Mouse (Mus musculus) cerebellum, adult 11-12 months (tissue): ENCODE measurements around the gene Irak4.

Source experiments
- DNase-seq: peaks from one replicate; pipeline ENCODE4 v3.0.0; 2022

Gene Irak4

DNA sequence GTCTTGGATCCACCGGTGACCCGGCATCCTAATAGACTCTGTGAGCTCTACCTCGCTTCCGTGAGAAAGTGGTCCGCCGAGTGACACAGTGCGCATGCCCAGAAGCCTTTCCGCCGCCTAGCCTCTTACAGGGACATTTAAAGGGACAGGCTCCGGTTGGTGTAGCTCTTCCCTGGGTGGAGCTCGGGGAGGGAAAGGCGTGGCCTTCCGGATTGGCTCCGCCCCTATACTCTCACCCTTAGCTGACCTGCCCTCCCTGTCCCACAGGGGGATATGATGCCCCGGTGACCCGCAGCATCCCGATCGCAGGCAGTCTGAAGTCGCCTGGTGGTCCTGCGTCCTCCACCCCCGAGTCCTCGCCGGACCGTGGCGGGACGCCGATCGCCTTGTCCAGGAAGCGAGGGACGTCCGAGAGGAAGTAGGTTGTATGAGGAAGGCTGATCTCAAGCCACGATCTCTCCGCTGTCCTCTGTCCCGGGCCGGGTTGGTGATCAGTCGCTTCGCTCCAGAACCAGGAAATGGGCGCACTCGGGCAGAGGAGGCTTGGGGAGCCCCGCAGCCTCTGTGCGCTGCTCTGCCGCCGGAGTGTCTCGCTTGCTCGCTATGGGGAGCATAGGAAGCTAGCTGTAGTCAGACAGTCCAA, at the start of gene Irak4, which contains the start of gene Pus7l:
Gene Irak4 (plus strand): TSS at position 235 of the 643 bp plus-strand sequence.
Gene Pus7l (minus strand): TSS at position 139 of the 643 bp plus-strand sequence.
- DNase-seq = peak; percentile 93

DNA sequence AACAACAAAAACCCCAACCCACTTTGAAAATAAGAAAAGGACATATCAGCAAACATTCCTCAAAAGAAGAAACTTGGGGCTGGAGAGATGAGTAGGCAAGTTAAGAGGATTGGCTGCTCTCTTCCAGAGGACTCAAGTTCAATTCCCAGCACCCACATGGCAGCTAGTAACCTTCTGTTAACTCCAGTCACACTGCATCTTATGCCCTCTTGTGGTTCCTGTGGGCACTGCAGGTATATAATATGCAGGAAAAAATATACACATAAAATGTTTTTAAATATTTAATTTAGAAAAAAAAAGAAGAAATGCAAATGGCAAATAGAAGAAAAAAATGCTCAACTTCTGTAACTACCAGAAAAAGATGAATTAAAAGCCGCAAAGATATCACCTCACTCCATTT, 49.0 kb upstream of the Irak4 start:
- no peak for DNase-seq

DNA sequence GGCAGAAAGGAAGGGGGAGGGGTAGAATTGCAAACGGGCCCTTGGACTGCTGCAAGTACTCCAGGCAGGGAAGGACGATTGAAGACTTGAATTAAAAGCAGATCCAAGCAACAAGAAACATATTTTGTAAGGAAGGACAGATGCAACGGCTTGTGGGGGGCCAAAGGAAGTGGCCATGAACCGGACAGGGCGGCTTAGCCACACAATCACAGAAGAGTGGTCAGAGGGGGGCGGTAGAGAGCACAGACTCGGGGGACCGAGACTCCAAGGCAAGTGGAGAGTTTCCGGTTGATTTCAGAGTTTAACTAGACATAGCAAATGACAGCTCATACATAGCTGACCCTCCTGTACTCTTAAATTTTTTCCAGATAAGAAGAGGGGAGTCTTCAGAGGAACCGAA, 47.5 kb upstream of the Irak4 start:
- no peak for DNase-seq

DNA sequence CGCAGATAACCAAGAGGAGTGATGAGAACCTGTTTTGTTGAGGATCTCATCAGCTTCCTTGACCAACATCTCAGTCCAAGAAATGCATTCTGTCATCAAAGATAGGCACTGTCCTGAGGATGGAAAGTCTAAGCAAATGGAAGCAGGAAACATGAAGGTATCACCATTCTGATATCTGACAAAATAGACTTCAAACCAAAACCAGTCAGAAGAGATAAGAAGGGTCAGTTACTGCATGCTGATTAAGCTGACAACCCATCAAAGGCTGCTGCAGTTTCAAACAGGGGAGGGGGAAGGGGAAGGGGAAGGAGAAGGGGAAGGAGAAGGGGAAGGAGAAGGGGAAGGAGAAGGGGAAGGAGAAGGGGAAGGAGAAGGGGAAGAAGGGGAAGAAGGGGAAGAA, 44.2 kb upstream of the Irak4 start:
- DNase-seq = no peak

DNA sequence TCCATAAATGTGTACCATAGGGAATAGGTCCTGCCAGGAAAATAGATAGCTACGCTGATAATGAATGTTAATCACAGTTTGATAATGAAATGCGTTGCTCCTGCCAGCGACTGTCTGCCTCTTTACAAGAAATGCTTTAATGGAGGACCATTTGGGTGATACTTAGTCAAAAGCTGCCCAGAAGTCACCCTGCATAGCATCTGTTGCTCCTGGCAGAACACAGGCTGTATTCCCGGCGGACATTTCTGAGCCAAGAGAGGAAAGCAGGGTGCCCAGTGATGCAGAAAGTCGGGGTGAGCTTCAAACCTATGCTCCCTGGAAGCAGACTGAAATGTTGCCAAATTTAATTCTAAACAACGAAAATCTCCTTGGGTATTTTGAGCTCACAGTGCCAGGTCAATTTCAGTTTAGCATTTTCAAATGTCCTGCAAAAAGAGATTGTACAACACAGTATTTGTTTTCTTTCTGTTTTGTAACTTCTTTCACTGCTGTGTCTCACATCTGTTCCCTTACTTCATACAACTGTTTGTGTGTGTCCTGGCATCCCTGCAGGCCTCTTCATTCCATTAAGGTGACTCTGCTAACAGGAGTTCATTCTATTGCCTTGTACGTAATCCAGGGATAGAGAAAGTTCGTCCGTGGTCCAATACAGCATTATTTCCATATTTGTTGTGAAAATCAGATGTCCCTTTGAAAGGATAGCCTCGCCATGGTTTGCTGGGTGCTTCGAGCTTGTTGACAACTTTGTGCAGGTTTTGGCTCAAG, 39.8 kb upstream of the Irak4 start:
- DNase-seq = no peak

DNA sequence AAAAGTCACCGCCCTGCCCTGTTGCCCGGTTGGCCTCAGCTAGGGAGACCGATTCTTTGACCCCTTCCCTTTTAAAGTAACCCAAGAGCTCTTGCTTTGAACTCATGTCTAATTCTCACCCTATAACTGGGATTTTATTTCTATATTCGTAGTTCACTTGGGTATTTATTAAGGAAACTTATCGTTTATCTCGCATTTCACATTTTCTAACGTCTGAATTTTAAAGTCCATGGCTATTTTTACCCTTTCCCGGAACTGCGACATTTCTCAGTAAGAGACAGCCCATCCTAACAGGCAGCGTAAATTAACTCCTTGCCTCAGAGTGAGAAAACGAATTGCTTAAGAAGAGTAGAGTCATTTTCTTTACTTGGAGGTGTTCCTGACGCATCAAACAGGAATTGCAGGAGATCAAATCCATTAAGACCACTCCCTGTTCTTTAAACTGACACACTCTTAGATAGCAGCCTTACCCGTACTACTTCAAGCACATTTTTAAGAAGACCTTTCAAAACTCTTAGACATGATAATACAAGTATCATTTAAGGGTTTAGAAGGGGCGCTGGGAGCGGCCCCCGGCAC, 25.4 kb upstream of the Irak4 start:
- DNase-seq = no peak

DNA sequence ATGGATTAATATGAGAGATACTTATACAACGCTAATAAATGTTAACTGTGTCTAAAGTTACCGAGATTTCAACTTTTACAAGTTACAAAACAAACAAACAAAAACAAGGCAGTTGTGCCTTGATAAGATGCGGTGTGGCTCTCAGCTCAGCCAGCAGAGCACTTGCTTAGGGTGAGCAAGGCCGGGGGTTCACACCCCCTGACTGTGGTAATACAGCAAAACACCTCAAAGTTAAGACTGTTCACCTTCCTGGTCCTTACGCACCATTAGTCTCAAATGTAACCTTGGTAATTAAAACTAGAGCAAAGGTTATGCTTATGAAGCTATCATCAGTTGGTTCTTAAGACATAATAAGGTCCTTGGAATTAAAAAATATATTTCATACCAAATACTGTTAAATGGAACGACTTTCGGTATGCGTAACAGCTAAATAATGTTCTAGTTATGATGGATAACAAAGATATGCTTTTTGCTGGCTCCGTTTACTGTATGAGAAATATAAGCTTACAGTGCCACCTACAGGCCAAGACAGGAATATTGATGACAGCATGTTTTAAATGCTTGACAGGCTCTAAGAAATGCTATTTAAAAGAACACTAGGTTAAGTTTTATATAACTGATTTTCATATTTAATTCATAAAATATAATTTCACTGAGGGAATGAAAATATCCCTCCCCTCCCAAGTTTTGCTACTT, 23.1 kb upstream of the Irak4 start:
- DNase-seq = no peak

DNA sequence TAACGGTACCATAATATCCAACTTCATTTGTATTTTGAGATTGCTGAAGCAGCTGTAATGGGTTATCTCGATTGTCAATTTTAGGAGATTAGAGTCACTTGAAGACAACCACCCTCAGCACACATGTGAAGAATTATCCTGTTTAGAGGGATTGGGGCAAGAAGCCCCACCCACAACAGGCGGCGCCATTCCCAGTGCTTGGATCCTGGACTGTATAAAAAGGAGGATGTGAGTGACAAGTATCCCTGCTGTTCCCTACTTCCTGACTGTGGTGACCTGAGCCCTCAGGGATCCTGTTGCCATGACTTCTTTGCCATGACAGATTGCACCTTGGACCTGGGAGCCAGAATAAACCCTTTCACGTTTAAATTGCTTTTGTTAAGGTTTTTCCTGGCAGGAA, 22.5 kb upstream of the Irak4 start:
- no peak for DNase-seq

DNA sequence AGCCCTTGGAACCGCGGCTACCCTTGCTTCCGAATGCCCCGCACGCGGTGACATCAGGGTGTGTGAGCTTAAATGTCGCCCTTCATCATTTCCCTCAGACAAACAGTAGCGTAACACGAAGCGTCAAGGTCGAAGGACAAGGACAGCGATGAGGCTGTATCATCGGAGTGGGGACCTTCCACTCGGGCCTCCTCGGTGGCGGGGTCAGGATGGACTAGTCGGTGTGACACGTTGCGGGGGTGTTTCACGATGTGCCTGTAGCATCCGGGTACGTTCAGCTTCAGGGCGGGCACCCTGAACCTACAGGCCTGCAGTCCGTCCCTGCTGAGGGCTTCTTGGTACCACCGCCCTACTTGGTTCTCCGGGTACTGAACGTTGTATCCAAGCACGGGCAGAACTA, 20.2 kb upstream of the Irak4 start:
- DNase-seq = no peak

DNA sequence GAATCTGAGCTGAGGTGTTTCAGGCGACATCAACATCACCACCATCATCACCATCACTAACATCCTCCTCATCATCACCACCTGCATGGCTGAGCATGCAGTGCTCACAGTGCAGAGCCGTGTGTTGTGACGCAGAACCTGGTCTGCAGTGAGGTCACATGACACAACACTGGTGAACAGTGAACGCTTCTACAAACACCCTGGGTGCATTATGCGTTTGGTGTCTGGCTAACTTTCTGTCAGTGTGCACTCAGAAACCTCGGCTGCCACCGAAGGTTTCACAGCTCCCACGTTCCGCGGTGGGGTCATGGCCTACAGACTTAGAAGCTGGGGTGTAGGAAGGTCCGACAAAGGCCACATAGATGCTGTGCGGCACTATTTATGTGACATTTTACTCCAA, 18.5 kb upstream of the Irak4 start:
- DNase-seq = no peak

DNA sequence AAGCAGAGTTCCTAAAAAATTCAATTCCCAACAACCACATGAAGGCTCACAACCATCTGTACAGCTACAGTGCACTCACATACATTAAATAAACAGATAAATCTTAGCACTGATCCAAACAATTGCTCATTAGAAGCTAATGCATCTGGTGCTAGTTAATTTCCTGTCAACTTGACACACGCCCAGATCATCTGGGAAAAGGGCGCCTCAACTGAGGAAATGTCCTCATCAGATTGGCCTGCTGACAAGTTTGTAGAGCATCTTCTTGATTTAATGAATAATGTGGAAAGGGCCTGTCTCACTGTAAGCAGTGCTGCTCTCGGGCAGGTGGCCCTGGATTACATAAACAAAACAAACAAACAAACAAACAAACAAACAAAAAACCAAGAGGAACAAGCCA, 12.9 kb upstream of the Irak4 start:
- DNase-seq = no peak

DNA sequence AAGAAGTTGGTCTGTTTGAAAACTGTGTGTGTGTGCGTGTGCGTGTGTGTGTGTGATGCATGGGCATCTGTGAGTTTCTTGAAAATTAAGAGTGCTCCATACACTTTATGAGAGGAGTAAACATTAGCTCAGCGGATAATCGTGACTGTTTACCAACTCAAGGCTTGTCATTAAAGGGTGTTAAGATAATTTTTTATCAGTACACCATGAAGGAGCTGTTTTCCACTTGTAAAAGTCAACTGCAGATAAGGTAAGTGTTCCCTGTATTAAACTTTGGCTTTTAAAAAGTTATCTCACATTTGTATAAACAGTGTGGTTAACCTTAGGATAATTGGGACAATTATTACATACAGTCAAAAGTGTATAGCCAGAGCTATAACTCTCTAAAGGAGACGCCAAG, 11.1 kb upstream of the Irak4 start:
- no peak for DNase-seq

DNA sequence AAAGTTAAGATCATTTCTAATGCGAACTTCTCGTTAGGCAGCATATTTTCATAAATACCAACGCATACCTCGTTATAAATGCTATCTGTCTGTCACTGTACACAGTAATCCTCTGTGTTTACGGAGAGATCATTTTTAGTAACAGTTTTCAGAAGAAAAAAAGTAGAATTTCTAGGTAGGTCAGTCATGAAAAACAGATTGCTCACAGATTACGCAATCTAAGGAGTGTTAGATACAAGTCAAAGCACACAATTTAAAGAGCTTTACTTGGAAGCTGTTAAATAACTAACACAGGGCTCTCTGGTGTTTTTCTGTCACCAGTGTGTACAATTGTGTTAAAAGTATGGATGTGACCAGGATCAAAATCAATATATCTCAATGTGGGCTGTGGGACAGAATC, 10.5 kb upstream of the Irak4 start:
- no peak for DNase-seq

DNA sequence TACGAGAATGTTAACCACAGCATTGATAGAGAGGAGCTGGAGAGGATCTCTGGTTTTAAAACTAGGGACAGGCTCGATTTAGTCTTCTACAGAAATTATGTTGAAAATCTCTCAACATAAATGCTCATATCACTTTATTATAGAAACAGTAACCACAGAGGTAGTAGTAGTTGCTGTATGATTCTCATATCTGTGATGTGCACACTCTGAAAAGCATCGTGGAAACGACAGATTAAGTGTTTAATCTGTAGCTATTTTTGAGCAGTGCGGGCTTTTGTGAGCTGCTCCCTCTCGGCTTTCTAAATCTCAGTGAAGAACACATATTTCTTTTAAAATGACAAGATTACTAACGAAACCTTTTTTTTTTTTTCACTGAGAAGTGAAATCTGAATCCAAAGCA, 7.9 kb upstream of the Irak4 start:
- no peak for DNase-seq

DNA sequence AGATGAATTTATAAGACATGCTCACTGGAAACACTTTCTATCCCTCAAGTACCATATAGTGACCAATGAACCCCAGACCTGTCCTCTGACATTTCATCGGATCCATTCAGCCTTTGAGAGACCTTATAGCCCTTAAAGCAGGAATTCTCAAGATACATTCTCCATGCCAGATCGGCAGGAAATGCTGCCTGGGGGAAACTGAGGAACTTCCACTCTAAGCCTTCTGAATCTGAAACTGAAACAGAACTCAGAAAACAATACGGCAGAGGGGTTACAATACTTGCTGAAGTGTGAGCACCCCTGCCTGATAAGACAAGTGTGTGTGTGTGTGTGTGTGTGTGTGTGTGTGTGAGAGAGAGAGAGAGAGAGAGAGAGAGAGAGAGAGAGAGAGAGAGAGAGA, 4.1 kb upstream of the Irak4 start:
- no peak for DNase-seq

DNA sequence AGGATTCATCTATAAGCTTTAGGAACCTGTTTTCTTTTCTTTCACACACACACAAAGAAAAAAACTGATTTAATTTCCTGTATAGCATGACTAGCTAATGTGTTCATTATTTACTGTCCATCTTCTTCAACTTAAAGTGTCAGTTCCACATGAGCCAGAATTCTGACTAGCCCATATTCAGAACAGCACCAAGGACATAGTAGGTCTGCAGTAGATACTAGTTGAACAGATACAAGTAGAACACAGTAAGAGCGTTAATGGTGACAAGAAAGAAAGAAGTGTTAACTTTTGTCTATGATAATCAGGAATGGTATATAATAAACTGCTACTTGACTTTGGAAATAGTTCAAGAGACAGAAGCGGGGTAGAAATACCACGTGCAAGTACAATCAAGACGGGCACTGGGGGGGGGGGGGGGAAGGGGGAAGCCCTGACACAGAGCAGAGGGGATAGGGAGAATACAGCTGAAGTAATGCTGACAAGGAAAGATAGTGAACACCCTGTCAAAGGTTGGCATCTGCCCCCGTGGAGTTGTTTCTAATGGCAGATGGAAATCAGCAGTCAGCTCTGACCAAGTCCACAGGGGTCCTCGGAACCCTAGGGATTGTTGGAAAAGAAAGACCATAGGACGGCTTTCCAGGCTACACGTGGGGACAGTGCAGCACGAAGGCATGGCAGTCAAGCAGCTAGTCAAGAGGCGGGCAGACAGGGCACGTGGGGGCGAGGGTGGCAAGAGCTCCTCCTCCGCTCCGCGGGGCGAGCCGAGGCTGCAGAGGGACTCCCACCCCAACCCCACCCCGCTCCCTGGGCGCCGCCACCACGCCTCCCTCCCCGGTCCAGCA, 655 bp upstream of the Irak4 start:
- DNase-seq = no peak

DNA sequence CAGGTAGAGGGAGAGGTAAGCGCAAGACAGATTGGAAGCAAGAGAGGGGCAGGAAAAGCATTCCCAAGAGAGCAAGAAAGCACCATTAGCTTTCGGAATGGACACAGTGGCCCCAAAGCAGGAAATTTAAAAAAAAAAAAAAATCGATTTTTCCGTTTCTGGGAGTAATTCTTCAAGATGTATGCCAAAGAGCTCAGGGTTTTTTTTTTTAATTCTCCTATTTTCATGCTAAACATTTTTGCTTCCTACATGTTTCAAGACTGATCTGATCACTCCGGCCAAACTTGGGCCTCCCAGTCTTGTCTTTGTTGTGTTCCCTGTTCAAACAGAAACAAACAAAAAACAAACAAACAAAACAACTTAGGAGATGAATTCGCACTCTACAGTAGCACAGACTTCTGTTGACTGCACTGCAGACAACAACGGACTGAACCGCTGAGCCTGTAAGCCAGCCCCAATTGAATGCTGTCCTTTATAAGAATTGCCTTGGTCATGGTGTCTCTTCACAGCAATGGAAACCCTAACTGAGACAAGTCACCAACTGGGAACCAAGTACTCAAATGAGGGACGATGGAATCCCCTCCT, 701 bp downstream of the Irak4 start:
- DNase-seq = no peak

DNA sequence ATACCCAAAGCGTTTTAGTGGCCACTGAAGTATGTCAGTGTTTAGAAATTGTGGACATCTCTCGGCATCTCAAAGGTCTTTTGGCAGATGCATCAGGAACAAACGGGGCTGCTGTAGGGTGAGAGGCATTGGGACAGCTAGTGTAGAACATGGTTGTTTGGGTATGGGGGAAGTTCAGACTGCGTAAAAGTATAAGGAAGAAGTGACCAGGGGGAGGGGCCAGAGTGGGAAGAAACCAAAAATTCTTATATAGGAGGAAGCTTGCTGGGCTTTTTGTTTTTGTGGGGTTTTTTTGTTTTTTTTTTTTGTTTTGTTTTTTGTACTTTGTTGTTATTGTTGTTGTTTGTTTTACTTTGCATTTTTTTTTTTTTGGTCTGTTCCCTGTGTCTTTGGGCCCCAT, 1.4 kb downstream of the Irak4 start:
- DNase-seq = no peak

DNA sequence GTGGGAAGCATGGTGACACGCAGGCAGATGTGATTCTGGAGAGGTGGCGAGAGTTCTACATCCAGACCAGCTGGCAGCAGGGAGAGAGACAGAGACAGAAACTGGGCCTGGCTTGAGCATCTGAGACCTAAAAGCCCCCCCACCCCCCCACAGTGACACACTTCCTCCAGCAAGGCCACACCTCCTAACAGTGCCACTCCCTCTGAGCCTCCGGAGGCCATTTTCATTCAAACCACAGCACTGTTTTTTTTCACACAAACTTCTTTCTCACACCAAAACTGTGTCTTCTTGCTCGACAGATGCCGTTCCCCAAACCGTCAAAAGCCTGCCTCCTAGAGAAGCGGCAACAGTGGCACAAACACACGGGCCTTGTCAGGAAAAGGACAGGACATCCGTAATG, 10.1 kb downstream of the Irak4 start:
- DNase-seq = no peak

DNA sequence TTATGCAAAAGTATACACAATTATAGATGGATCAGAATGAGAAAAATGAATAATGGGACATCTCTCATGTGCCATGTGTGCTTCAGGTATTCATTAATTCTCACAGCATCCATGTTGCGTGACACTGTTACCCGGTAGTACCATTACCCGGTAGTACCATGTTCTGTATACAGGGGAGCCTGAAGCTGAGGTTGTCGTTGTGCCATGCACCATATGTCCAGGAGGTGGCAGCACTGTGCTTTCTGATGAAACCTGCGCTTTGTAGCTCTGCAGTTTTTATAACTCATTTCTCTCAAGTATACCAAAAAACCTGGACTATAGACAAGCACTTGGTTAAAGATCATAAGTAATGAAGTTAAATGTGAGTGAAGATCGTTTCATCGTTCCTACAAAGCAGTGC, 14.0 kb downstream of the Irak4 start:
- peak; percentile 52 for DNase-seq

DNA sequence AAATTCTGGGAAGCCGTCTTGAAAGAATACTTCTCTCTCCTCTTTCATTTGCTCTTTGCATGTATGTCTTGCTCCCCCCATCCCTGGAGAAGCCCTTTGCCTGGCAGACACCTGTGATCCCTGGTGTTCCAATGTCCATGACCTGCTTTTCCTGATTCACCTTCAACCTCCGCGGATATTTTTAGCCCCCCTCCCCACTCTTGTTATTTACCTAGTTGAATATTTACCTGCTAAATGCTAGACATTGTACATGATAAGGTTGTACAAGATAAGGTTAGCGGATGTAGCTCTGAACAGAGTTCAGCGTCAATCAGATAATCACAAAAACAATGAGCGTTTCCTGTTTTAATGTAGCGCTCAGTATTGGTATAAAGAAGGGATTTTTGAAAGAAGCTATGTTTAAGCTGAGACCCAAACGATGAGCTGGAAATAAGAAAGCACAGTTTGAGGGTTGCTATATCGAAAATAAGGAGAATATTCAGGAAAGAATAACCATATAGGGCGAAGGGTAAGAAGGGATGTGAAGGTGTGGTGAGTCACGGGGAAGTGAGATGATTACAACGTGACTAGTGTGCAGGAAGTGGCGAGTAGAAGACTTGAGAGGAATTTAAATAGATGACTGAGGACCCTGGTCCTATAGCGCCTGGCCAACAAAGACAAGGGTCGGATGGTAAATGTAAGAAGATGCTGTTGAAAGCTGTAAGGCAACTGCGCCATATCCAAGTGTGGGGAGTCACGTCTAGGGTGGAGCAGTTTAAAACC, 15.6 kb downstream of the Irak4 start:
- DNase-seq = no peak

DNA sequence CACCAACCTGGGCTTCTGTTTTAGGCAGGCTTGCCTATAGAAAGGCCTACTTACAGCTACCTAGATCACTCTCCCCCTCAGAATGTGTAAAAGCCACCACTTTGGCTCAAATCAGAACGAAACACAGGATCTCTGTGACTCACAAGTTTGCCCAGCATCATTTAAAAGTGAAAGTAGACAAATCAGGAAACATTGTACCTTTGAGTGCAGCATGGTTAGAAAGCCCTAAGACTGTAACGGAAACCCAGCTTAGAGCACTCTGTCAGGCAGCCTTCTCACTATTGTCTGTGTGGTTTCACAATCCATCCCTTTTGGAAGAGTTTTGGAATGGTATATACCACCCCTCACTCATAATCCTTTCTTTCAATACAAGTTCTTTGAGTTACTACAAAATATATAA, 21.5 kb downstream of the Irak4 start:
- DNase-seq = no peak
